Mouse (Mus musculus) gastrocnemius, postnatal 36 days (tissue): ENCODE measurements at regions not wholly inside any gene's neighbourhood (a gene's known extent, or its start where the extent isn't known, plus 50 kb on each side); places are given as distances from the start of the nearest gene placed in this dataset.

ENCODE experiments used
- DNase-seq, 2 experiments: peaks; one replicate each; pipeline ENCODE4 v3.0.0; 2022
- intact Hi-C: fragments of 180-260 bp; cut with DNase I; formaldehyde crosslinking; loops from one replicate; pipeline ENCODE4 v1.15.1; 2025

- intact Hi-C loops, result no loop called here
- DNase-seq, result no peak
Observed at GRCm38 (mm10) chr5:91198620-91199019, 59.2 kb downstream of the Areg start.

GRCm38 (mm10) chr5:91200448-91200847 is 61.0 kb downstream of the Areg start:
- intact Hi-C loops, result no loop called here
- DNase-seq, result no peak

DNA sequence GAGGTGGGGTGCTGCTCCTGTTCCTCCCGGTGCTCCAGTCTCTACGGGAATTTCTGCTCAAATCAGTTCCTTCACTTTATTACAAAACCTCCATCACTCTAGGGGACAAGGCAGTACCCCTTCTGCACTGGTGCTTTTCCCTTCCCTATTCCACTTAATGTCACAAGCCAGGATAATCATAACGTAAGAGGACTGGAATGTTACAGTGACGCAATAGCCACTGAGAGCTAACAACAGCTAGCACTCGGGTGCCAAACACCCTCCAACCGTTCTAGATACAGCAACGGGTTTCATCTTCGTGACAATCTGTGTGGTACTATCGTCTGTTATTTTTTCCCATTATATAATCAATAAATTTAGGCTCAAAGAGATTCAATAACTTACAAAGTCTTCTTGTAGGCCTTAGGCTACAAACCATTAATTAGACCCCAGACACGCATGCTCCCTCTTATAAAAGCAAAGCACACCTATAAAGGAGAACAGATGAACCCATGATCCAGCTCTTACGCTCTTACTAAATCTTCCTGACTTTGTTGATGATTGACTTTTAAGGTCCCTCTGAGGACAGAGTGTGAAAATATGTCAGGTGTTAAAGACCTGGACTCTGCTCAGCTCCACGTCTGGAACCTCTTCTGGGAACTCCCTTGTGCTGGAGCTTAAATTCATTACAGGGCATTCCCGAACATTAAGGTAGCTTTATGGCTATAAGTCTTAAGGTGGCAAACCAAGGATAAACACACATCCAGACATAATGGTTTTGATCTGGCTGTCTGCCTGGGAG is 65.0 kb downstream of the Areg start:
- DNase-seq, result no peak
- intact Hi-C loops, result no loop called here

DNA sequence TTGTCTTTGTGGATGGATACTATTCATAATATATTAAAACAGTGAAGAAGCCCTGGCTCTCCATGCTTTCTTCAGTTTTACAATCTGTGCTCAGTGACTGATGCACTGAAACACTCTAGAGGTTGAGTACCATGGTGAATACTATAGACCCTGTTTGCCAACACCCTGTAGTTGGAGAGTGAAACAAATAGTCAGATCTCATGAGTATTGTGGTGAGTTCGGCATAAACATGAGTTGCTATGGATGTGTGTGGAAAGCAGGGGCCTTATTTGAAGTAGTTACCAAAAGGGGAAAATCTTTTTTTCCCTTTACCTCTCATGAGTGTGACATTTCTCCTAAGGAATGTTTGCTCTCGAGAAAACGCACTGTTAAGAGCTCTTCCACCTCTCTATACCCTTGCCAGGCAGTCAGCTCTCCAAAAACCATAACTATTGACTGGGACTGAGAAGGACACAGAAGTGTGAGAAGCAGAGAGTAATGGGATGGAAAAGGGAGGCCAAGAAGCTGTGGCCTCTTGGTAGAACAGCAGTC is 66.0 kb downstream of the Areg start:
- no peak for DNase-seq
- intact Hi-C loops, result no loop called here

GRCm38 (mm10) chr5:91206569-91207490 is 67.4 kb downstream of the Areg start:
- no peak for DNase-seq
- intact Hi-C loops, result no loop called here

GRCm38 (mm10) chr5:91220174-91220573 is 80.8 kb downstream of the Areg start:
- DNase-seq, result no peak
- intact Hi-C loops, result no loop called here

DNA sequence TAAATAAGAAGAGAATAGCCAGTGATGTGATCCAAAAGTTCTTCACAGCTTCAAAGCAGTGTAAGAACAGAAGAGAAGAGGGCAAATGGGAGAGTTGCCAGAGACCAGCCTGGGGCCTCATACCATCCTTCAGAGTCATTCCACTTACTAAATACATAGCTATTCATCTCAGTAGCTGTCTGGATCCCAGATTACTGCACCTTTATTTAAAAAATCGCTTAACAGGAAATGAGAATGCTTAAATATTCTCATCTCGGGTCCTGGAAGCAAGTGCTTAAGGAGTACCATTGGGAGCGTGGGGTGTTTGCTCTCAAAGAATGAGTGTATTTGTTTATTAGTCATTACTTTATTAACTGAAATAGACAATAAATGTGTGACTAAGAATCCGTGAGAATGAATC is 102.3 kb downstream of the Areg start:
- intact Hi-C loops, result no loop called here
- DNase-seq, result no peak

- intact Hi-C loops, result no loop called here
- no peak for DNase-seq
Observed at GRCm38 (mm10) chr5:91247444-91247843, 108.0 kb downstream of the Areg start.

DNA sequence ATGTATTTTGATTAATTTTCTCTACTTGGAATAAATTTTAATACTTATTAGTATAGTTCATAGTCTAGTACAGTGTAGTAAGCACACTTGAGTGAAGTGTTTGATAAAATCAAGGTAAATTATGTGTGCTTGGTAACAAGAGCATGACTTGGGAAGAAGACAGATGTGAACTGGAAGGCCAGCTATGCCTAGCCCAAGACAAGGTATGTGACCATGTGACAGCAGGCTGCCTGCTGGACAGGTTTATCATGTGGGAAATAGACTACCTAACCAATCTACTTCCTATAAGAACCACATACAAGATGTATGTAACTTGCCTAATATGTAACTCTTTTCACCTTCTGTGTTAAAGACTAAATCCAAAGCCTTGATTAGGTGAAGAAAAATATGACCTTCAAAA is 122.5 kb downstream of the Areg start:
- DNase-seq, result no peak

GRCm38 (mm10) chr5:91262526-91262925 is 123.1 kb downstream of the Areg start:
- intact Hi-C loops, result no loop called here
- DNase-seq, result no peak

More for the DNA sequence above, 122.5 kb downstream of the Areg start:
- intact Hi-C loops, result no loop called here

- DNase-seq, result no peak
- intact Hi-C loops, result no loop called here
Observed at GRCm38 (mm10) chr5:91270747-91271146, 131.3 kb downstream of the Areg start.

DNA sequence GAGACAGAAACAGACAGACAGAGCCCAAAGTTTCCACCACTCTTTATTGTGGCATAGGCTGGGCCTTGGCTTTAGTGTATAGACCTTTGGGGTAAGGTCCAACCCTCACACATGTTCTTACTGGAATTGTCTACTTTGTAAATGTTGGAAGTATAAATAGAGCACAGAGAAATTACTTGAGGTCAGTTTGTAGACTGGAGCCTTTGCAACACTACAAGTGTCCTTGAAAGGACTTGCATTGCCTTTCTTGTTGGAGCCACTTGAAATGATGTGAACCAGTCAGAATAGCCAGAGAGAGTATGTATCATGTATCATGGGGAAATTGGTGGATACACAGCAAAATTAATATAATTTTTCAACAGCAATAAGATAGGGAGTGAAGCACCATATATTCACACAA is 131.4 kb downstream of the Btc start:
- intact Hi-C loops, result no loop called here
- DNase-seq, result no peak

GRCm38 (mm10) chr5:91274411-91274810 is 128.4 kb downstream of the Btc start:
- intact Hi-C loops, result no loop called here
- no peak for DNase-seq

DNA sequence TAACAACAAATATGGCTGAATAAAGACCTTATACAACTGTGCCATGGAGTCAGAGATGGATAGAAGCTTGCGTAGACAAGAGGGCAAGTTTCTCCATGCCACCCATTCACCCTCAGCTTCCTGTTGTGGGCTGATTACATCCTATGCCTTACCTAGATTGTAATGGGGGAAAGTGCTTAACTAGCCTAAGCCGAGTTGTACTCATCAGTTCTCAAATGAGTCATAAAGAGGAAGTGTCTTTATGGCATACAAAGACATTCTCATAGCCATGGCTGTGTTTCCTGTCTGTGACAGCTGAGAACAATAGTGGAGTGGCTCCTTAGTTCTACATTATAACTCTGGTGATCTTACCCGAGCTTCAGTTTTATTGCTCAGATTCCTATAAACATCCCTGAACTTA is 124.3 kb downstream of the Btc start:
- intact Hi-C loops, result no loop called here
- DNase-seq, result no peak

DNA sequence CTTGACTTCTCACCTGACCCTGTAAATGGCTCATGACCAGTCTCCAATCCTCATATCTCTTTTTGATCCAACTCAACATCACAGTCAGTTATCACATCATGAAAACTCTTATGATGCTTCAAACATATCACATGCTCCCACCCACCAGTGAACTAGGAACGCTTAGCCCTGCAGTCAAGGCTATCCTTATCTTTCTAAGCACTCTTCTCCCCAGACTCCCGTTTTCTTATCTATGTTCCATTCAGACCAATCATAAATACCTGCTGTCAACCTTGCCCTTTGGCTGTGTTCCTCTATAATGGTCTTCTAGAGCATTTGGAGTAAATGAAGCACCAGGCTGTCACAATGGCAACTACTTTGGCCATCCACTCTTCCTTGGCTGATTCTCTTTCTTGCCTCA is 123.3 kb downstream of the Btc start:
- intact Hi-C loops, result no loop called here
- no peak for DNase-seq

- DNase-seq, result no peak
- intact Hi-C loops, result no loop called here
Observed at GRCm38 (mm10) chr5:91282969-91283368, 119.8 kb downstream of the Btc start.

GRCm38 (mm10) chr5:91293073-91293472 is 109.7 kb downstream of the Btc start:
- intact Hi-C loops, result no loop called here
- no peak for DNase-seq

DNA sequence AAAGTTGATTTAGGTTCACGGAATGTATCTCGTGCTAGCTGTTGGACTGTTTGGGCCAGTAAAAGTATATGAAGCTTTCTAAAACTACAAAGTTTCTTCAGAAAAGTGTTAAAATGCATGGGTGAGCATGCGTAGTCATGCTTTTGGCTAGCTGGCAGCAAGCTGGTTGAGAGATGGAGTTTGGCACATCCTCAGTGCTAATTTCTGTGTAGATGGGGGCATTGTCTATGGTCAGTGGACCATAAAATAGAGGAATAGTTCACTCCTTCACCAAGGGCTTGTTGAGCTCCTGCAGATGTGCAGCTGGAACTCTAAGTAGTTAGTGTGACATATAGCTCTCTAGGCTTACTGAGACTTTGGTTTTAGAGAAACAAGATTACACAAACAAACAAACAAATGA is 107.8 kb downstream of the Btc start:
- intact Hi-C loops, result no loop called here
- DNase-seq, result no peak

DNA sequence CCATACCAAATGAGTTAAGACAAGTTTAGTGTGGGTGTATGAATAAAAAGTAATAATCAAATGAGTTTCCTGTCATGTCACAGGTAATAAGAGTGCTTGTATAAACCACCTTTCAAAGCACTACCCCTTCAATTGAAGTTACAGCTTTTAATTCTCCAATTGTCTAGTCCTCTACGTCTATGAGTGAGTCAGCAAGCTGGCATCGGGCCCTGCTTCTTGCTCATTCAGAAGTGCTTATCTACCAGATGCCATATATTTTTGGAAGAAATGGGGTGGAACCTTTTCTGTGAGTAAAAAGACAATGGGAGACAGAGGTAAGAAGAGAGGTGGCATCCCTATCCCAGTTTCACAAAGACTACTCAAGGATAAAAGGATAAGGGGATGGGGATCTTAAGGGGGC is 105.7 kb downstream of the Btc start:
- intact Hi-C loops, result no loop called here
- no peak for DNase-seq

DNA sequence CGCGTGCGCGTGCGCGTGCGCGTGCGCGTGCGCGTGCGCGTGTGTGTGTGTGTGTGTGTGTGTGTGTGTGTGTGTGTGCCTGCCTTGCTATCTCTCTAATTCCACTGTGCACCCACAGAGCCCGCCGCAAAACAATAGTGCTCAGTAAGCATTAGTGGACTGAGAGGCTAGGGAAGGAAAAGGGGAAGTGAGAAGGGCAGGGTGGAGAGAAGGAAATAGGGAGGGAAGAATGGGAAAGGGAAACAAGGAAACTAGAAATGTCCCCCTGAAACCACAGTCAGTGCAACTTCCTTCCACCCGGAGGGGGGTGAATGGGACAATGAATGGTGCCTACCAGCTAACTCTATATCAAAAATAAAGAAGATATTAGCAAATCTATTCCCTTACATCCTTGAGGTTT is 100.7 kb downstream of the Btc start:
- intact Hi-C loops, result no loop called here
- DNase-seq, result no peak

DNA sequence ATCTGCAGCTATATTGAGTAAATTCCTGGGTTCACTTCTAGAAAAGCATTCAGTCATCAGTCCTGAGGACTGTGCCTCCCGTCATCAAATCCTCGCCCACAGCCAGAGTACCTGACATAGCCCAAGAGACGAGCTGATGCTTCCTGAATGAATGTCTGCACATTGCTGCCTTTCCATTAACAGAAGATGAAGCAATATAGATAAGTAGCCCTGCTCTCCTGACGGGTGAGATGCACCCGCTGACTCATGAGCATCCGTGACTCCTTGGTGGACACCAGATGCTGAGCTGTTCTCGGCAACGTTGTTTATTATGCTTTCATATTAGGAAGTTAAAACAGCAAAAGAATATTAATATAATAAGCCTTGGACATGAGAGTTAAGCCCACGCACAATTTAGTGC is 99.9 kb downstream of the Btc start:
- DNase-seq, result no peak
- intact Hi-C loops, result no loop called here

- DNase-seq, result no peak
- intact Hi-C loops, result no loop called here
Observed at GRCm38 (mm10) chr5:91303702-91304101, 99.1 kb downstream of the Btc start.
